Mouse (Mus musculus) MEL (cell line): ENCODE data around the gene Gm49383. TPM values are rescaled to one million over a fixed set of nuclear protein-coding genes. Genes with fewer than 3 reads are reported as not detected.

ENCODE experiments used
- DNase-seq: peaks from one replicate; pipeline ENCODE4 v3.0.0; 2011; ENCODE audit warnings: low read depth, low spot score
- H3K27ac ChIP-seq: 2 replicates; pipeline ENCODE4 v1.5.1; 2012; ENCODE audit warnings: low read depth, mild to moderate bottlenecking, control low read depth, low read length, moderate library complexity; ENCODE audit not compliant: control insufficient read depth
- H3K27me3 ChIP-seq, 2 experiments: fragments of 150-350 bp in 1 of 2; sonication (generic) in 1 of 2; 2 replicates each; pipeline ENCODE4 v1.6.1; 2012; ENCODE audit warnings: low read length in 2 of 2, mild to moderate bottlenecking in 2 of 2, improper control_type of control experiment in 1 of 2, moderate library complexity in 1 of 2; ENCODE audit not compliant: insufficient read depth in 2 of 2, control insufficient read depth in 1 of 2
- H3K36me3 ChIP-seq, 2 experiments: 2 replicates each; pipeline ENCODE4 v1.6.1; 2012 to 2014; ENCODE audit warnings: low read length in 2 of 2, improper control_type of control experiment in 1 of 2, inconsistent platforms in 1 of 2, mild to moderate bottlenecking in 1 of 2; ENCODE audit not compliant: insufficient read depth in 2 of 2, control insufficient read depth in 1 of 2
- H3K4me1 ChIP-seq, 2 experiments: fragments of 150-350 bp in 1 of 2; sonication (generic) in 1 of 2; 2 replicates each; pipeline ENCODE4 v1.6.1; 2012; ENCODE audit warnings: low read length in 2 of 2, improper control_type of control experiment in 1 of 2, mild to moderate bottlenecking in 1 of 2; ENCODE audit not compliant: insufficient read depth in 2 of 2, control insufficient read depth in 1 of 2
- H3K4me3 ChIP-seq, 2 experiments: fragments of 150-350 bp in 1 of 2; sonication (generic) in 1 of 2; 2 replicates each; pipeline ENCODE4 v1.5.1; 2012; ENCODE audit warnings: low read depth in 2 of 2, low read length in 2 of 2, mild to moderate bottlenecking in 2 of 2, moderate library complexity in 2 of 2, control low read depth in 1 of 2, improper control_type of control experiment in 1 of 2; ENCODE audit not compliant: control insufficient read depth in 1 of 2, insufficient read depth in 1 of 2
- H3K79me2 ChIP-seq: 2 replicates; pipeline ENCODE4 v1.6.1; 2012; ENCODE audit warnings: mild to moderate bottlenecking, low read length, moderate library complexity; ENCODE audit not compliant: control insufficient read depth, poor library complexity, insufficient read depth
- H3K9ac ChIP-seq: 2 replicates; pipeline ENCODE4 v1.6.1; 2012; ENCODE audit warnings: low read depth, mild to moderate bottlenecking, control low read depth, low read length, moderate library complexity; ENCODE audit not compliant: control insufficient read depth, poor library complexity, severe bottlenecking
- H3K9me3 ChIP-seq: fragments of 150-350 bp; sonication (generic); replicated peaks from 2 replicates; pipeline ENCODE4 v1.6.1; 2012; ENCODE audit warnings: mild to moderate bottlenecking, low read length, improper control_type of control experiment, moderate library complexity; ENCODE audit not compliant: insufficient read depth
- CHD1 ChIP-seq: IDR thresholded peaks from 2 replicates; pipeline ENCODE4 v1.6.1; 2012; ENCODE audit warnings: low read depth, mild to moderate bottlenecking, inconsistent platforms, low read length, improper control_type of control experiment
- CHD2 ChIP-seq: IDR thresholded peaks from 2 replicates; pipeline ENCODE4 v1.6.1; 2011; ENCODE audit warnings: low read length, improper control_type of control experiment
- CTCF ChIP-seq, 3 experiments: IDR thresholded peaks in 2 of 3; conservative IDR thresholded peaks in 1 of 3; 2 replicates each; pipeline ENCODE4 v1.5.1; 2011 to 2012; ENCODE audit warnings: low read length in 3 of 3, low read depth in 2 of 3, mild to moderate bottlenecking in 2 of 3, improper control_type of control experiment in 1 of 3, inconsistent platforms in 1 of 3, mixed read lengths in 1 of 3, moderate library complexity in 1 of 3; ENCODE audit not compliant: control insufficient read depth in 1 of 3, insufficient read depth in 1 of 3, poor library complexity in 1 of 3, severe bottlenecking in 1 of 3
- E2F4 ChIP-seq: IDR thresholded peaks from 2 replicates; pipeline ENCODE4 v1.6.1; 2011; ENCODE audit warnings: low read depth, low read length, improper control_type of control experiment, borderline replicate concordance
- ELF1 ChIP-seq: IDR thresholded peaks from 2 replicates; pipeline ENCODE4 v1.6.1; 2014; ENCODE audit warnings: low read depth, mild to moderate bottlenecking, inconsistent platforms, low read length, improper control_type of control experiment, moderate library complexity
- EP300 ChIP-seq, 2 experiments: IDR thresholded peaks; 2 replicates each; pipeline ENCODE4 v1.6.1; 2011; ENCODE audit warnings: improper control_type of control experiment in 2 of 2, low read length in 2 of 2, low read depth in 1 of 2, mild to moderate bottlenecking in 1 of 2
- ETS1 ChIP-seq: IDR thresholded peaks from 2 replicates; pipeline ENCODE4 v1.6.1; 2012; ENCODE audit warnings: low read depth, mild to moderate bottlenecking, inconsistent platforms, low read length, improper control_type of control experiment, moderate library complexity
- GABPA ChIP-seq: IDR thresholded peaks from 2 replicates; pipeline ENCODE4 v1.6.1; 2012; ENCODE audit warnings: low read depth, mild to moderate bottlenecking, inconsistent platforms, low read length, improper control_type of control experiment, moderate library complexity
- GATA1 ChIP-seq: IDR thresholded peaks from 2 replicates; pipeline ENCODE4 v1.6.1; 2011; ENCODE audit warnings: low read depth, low read length, improper control_type of control experiment
- HCFC1 ChIP-seq: IDR thresholded peaks from 2 replicates; pipeline ENCODE4 v1.6.1; 2012; ENCODE audit warnings: low read depth, mild to moderate bottlenecking, inconsistent platforms, low read length, improper control_type of control experiment, moderate library complexity
- JUND ChIP-seq: IDR thresholded peaks from 2 replicates; pipeline ENCODE4 v1.6.1; 2011; ENCODE audit warnings: low read depth, mild to moderate bottlenecking, improper control_type of control experiment, low read length
- KAT2A ChIP-seq: conservative IDR thresholded peaks from 2 replicates; pipeline ENCODE4 v1.6.1; 2012; ENCODE audit warnings: low read depth, low read length, improper control_type of control experiment, inconsistent platforms
- MAFK ChIP-seq: IDR thresholded peaks from 2 replicates; pipeline ENCODE4 v1.6.1; 2011; ENCODE audit warnings: low read depth, mild to moderate bottlenecking, low read length, improper control_type of control experiment, borderline replicate concordance
- MAX ChIP-seq: IDR thresholded peaks from 2 replicates; pipeline ENCODE4 v1.6.1; 2011; ENCODE audit warnings: low read length, improper control_type of control experiment
- MAZ ChIP-seq: IDR thresholded peaks from 2 replicates; pipeline ENCODE4 v1.6.1; 2012; ENCODE audit warnings: low read depth, mild to moderate bottlenecking, inconsistent platforms, low read length, improper control_type of control experiment
- MEF2A ChIP-seq: IDR thresholded peaks from 2 replicates; pipeline ENCODE4 v1.6.1; 2014; ENCODE audit warnings: low read depth, mild to moderate bottlenecking, inconsistent platforms, low read length, improper control_type of control experiment; ENCODE audit not compliant: poor library complexity, insufficient replicate concordance, severe bottlenecking; ENCODE audit errors: extremely low read depth
- MXI1 ChIP-seq: IDR thresholded peaks from 2 replicates; pipeline ENCODE4 v1.6.1; 2011; ENCODE audit warnings: mild to moderate bottlenecking, low read depth, low read length, improper control_type of control experiment
- MYB ChIP-seq: IDR thresholded peaks from 2 replicates; pipeline ENCODE4 v1.6.1; 2011; ENCODE audit warnings: mild to moderate bottlenecking, low read depth, low read length, improper control_type of control experiment
- MYC ChIP-seq: IDR thresholded peaks from 2 replicates; pipeline ENCODE4 v1.6.1; 2011; ENCODE audit warnings: low read depth, mild to moderate bottlenecking, low read length, improper control_type of control experiment, moderate library complexity
- NELFE ChIP-seq: IDR thresholded peaks from 2 replicates; pipeline ENCODE4 v1.6.1; 2011; ENCODE audit warnings: low read depth, low read length, improper control_type of control experiment
- NRF1 ChIP-seq: IDR thresholded peaks from 2 replicates; pipeline ENCODE4 v1.6.1; 2014; ENCODE audit warnings: low read depth, mild to moderate bottlenecking, inconsistent platforms, low read length, improper control_type of control experiment, moderate library complexity; ENCODE audit not compliant: poor library complexity, insufficient read depth, severe bottlenecking
- POLR2AphosphoS2 ChIP-seq: IDR thresholded peaks from 2 replicates; pipeline ENCODE4 v1.6.1; 2011; ENCODE audit warnings: low read length, improper control_type of control experiment
- POLR2AphosphoS5 ChIP-seq: IDR thresholded peaks from 2 replicates; pipeline ENCODE4 v1.6.1; 2012; ENCODE audit warnings: low read depth, borderline replicate concordance, mild to moderate bottlenecking, inconsistent platforms, low read length, moderate library complexity, mixed read lengths
- RAD21 ChIP-seq: IDR thresholded peaks from 2 replicates; pipeline ENCODE4 v1.6.1; 2011; ENCODE audit warnings: mild to moderate bottlenecking, low read depth, low read length, improper control_type of control experiment
- SIN3A ChIP-seq: IDR thresholded peaks from 2 replicates; pipeline ENCODE4 v1.6.1; 2012; ENCODE audit warnings: low read length, improper control_type of control experiment, inconsistent platforms
- SMC3 ChIP-seq: IDR thresholded peaks from 2 replicates; pipeline ENCODE4 v1.6.1; 2011; ENCODE audit warnings: low read depth, low read length, improper control_type of control experiment
- TAL1 ChIP-seq: IDR thresholded peaks from 2 replicates; pipeline ENCODE4 v1.6.1; 2012; ENCODE audit warnings: mild to moderate bottlenecking, inconsistent platforms, low read length, moderate library complexity, mixed read lengths
- TBP ChIP-seq: IDR thresholded peaks from 2 replicates; pipeline ENCODE4 v1.8.0; 2011; ENCODE audit warnings: low read depth, low read length, improper control_type of control experiment
- TCF12 ChIP-seq: IDR thresholded peaks from 2 replicates; pipeline ENCODE4 v1.6.1; 2014; ENCODE audit warnings: low read depth, mild to moderate bottlenecking, inconsistent platforms, low read length, improper control_type of control experiment, moderate library complexity
- UBTF ChIP-seq: IDR thresholded peaks from 2 replicates; pipeline ENCODE4 v1.6.1; 2012; ENCODE audit warnings: low read depth, mild to moderate bottlenecking, inconsistent platforms, low read length, improper control_type of control experiment, moderate library complexity, borderline replicate concordance; ENCODE audit not compliant: insufficient read depth
- USF1 ChIP-seq: IDR thresholded peaks from 2 replicates; pipeline ENCODE4 v1.6.1; 2014; ENCODE audit warnings: low read depth, mild to moderate bottlenecking, inconsistent platforms, low read length, improper control_type of control experiment, moderate library complexity
- ZC3H11A ChIP-seq: IDR thresholded peaks from 2 replicates; pipeline ENCODE4 v1.6.1; 2012; ENCODE audit warnings: low read depth, mild to moderate bottlenecking, inconsistent platforms, low read length, improper control_type of control experiment
- ZKSCAN1 ChIP-seq: IDR thresholded peaks from 2 replicates; pipeline ENCODE4 v1.6.1; 2012; ENCODE audit warnings: low read depth, mild to moderate bottlenecking, inconsistent platforms, low read length, improper control_type of control experiment, moderate library complexity
- ZMIZ1 ChIP-seq: IDR thresholded peaks from 2 replicates; pipeline ENCODE4 v1.6.1; 2012; ENCODE audit warnings: low read depth, mild to moderate bottlenecking, inconsistent platforms, low read length, improper control_type of control experiment, moderate library complexity
- ZNF384 ChIP-seq: IDR thresholded peaks from 2 replicates; pipeline ENCODE4 v1.6.1; 2012; ENCODE audit warnings: low read depth, mild to moderate bottlenecking, inconsistent platforms, low read length, improper control_type of control experiment
- polyA plus RNA-seq, 2 experiments: library from polyadenylated mRNA; stranded (reverse) in 1 of 2; unstranded in 1 of 2; fragments of >175 nt in 1 of 2; fragments of >200 nt in 1 of 2; gene quantifications; 2 replicates each; pipeline versions ENCODE4 v1.2.1 to v1.2.4; 2012; ENCODE audit warnings: low replicate concordance in 2 of 2, low read depth in 1 of 2; ENCODE audit not compliant: insufficient read length in 2 of 2, insufficient read depth in 1 of 2, missing spikeins in 1 of 2
- total RNA-seq: library from RNA; depleted of rRNA; stranded (reverse); fragments of 300-350 nt; gene quantifications from 2 replicates; pipeline ENCODE4 v1.2.3, GENCODE M21; 2012

The Gm49383 gene
- total and polyA plus RNA-seq, 3 experiments = 27.5 to 28.8 TPM; not detected in 1

GRCm38 (mm10) chr12:69184342-69185295 lies 12.3 kb downstream of the Gm49383 start:
- Histone ChIP-seq H3K4me3 (peak overlapping the region; percentile 88 to 96), H3K79me2 (peaks cover 52% of the 10 kb centered on the region), H3K9me3 (no peaks in the 10 kb centered on the region), H3K27me3 (no peaks in the 10 kb centered on the region), H3K4me1 (peaks cover 7 to 12% of the 10 kb centered on the region in 2 experiments), H3K36me3 (peaks cover 10 to 28% of the 10 kb centered on the region in 2 experiments), H3K27ac (peak overlapping the region; percentile 63), H3K9ac (peak overlapping the region; percentile 99)
- peak; percentile 74 for DNase-seq
- TF ChIP-seq JUND = no peak
- no peak for TF ChIP-seq TAL1
- no peak for TF ChIP-seq CHD2
- TF ChIP-seq KAT2A = 0 out of 2 replicates have a peak, but pooled peaks have one; percentile 13
- TF ChIP-seq TCF12 = 0 out of 2 replicates have a peak, but pooled peaks have one; percentile 4
- TF ChIP-seq HCFC1 = no peak; the same call in 1 of the 2 replicates
- no peak for TF ChIP-seq MAFK
- no peak for TF ChIP-seq ZKSCAN1
- no peak for TF ChIP-seq CTCF (IDR thresholded peaks at IDR 0.05 in 2 of 3, conservative IDR thresholded peaks at IDR 0.05 in 1 of 3; ENCODE audit: control insufficient read depth in 1 of 3, insufficient read depth in 1 of 3, low read depth in 2 of 3, low read length in 3 of 3, poor library complexity in 1 of 3, severe bottlenecking in 1 of 3)
- TF ChIP-seq RAD21 = no peak
- TF ChIP-seq MYC = 0 out of 2 replicates have a peak, but pooled peaks have one; percentile 46
- peak; percentile 43; the same call in 1 of the 2 replicates for TF ChIP-seq MAZ
- TF ChIP-seq MYB = no peak
- no peak for TF ChIP-seq NRF1
- TF ChIP-seq MEF2A = no peak
- no peak for TF ChIP-seq TBP
- peak; percentile 34 for TF ChIP-seq MXI1
- TF ChIP-seq SIN3A = no peak
- TF ChIP-seq NELFE = no peak
- TF ChIP-seq ELF1 = no peak
- TF ChIP-seq ZNF384 = no peak
- no peak for TF ChIP-seq SMC3
- TF ChIP-seq CHD1 = peak; percentile 63
- no peak for TF ChIP-seq ZMIZ1
- no peak for TF ChIP-seq POLR2AphosphoS5
- TF ChIP-seq POLR2AphosphoS2 = no peak
- no peak for TF ChIP-seq GABPA
- peak; percentile 47; the same call in 1 of the 2 replicates for TF ChIP-seq UBTF
- TF ChIP-seq ETS1 = no peak
- TF ChIP-seq USF1 = no peak
- peak; percentile 64; the same call in 1 of the 2 replicates for TF ChIP-seq MAX
- TF ChIP-seq GATA1 = no peak
- no peak; the same call in 1 of the 2 replicates for TF ChIP-seq E2F4
- TF ChIP-seq ZC3H11A = no peak
- TF ChIP-seq EP300 (IDR thresholded peaks at IDR 0.05; ENCODE audit: low read depth in 1 of 2, low read length in 2 of 2) = no peak
